Mouse (Mus musculus) mesoderm, embryonic 11.5 days (tissue): ENCODE data around the gene Alox15.

Experiments
- DNase-seq: peaks from one replicate; pipeline ENCODE4 v3.0.0-alpha.2; 2012; ENCODE audit warnings: low read depth, low spot score

Alox15 gene

DNA sequence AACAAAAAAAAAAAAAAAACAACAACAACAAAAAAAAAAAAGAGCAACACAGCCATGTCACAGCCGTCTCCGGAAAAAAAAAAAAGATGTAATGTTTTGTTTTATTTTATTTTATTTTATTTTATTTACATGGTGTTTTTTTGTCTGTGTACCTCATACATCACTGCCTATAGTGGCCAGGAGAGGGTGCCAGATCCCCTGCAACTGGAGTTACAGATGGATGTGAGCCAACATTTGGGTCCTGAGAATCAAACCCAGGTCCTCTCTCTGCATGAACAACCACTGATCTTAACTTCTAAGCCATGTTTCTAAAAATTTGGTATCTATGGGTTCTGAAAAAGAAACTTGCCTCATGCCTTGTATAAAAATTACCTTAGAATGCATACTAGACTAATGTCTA lies 43.5 kb downstream of the Alox15 start:
- DNase-seq: no peak

DNA sequence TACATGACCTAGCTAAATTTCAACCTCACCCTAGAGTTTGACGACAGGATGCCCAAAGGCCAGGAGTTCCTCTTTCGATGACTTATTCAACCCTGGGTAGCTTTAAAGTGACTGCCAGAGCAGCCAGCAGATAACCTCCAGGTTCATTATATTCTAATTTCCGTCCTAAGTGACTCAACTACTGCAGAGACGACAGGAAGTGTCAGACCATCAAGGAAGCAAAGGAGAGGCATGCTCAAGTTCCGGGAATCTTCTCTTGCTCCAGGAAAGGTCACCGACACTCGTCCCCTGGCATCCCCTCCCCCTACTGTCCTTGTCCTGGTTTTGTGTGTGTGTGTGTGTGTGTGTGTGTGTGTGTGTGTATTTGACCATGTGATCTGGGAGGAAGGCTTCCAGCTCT lies 45.7 kb downstream of the Alox15 start:
- no peak for DNase-seq

- no peak for DNase-seq
Measured at GRCm38 (mm10) chr11:70302293-70302692, 49.5 kb downstream of the Alox15 start.

DNA sequence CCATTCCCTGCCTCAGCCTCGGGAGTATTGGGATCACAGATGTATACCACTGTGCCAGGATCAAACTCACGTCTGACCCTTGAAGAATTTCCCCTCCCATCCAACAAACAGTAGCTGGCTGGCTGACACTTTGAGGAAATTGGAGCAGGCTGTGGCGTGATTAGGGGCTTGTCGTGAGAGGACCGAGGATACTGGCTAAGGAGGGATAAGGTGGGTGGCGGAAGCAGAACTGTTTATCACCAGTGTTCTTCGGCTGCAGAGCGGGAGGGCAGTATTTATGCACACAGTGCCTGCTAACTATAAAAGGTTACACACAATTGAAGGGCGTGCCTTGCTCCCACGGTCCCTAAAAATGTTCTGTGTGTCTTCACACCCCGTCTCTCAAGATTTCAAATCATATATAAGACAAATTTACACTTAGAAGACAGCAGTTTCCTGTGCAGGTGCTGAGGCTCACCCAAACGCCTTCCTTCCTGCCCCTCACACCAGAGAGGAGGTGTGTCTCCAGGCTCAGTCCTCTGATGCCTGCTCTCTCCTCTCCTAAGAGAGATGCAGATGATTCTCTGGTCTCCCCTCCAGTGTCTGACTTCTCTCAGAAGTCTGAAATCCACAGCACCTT lies 53.9 kb downstream of the Alox15 start:
- DNase-seq: no peak

GRCm38 (mm10) chr11:70297405-70297804 lies 54.4 kb downstream of the Alox15 start:
- DNase-seq: no peak
